Comparison of ENCODE assay signal across 8 mouse cellular contexts in genomic region chr10:79766508-79767325, GRCm38 (mm10). TPM values are rescaled to one million over a fixed set of nuclear protein-coding genes. Genes with fewer than 3 reads are reported as not detected.
DNase-seq lines count a peak whose midpoint lies in the region; ATAC-seq lines count a peak whose summit lies in the region.

Rnf126 (minus strand) TSS chr10:79766952.

- H3K27ac ChIP-seq in heart, embryonic 14.5 days (replicated peaks in 1 of 2; ENCODE audit: control insufficient read depth in 1 of 2, insufficient read depth in 1 of 2, low read depth in 2 of 2, low read length in 2 of 2): peak within 1 kb of the TSS; percentile 83 to 92
- peak within 1 kb of the TSS; percentile 92 for H3K27ac ChIP-seq in liver, embryonic 13.5 days
- H3K27ac ChIP-seq in stomach, embryonic 16.5 days (ENCODE audit: low read length): peak within 1 kb of the TSS; percentile 95

- H3K4me3 ChIP-seq in heart, embryonic 14.5 days (ENCODE audit: control insufficient read depth in 1 of 2, insufficient read depth in 1 of 2, low read depth in 1 of 2, low read length in 2 of 2): peak within 1 kb of the TSS; percentile 90 to 93
- H3K4me3 ChIP-seq in liver, embryonic 13.5 days (replicated peaks): peak within 1 kb of the TSS; percentile 95
- H3K4me3 ChIP-seq in stomach, embryonic 16.5 days (replicated peaks; ENCODE audit: low read length): peak within 1 kb of the TSS; percentile 99

- no peaks in the 10 kb centered on the region for H3K27me3 ChIP-seq in heart, embryonic 14.5 days (ENCODE audit: control insufficient read depth, insufficient read depth, low read length)
- 0 out of 2 replicates have a peak, but pooled peaks cover 6% of the 10 kb centered on the region for H3K27me3 ChIP-seq in liver, embryonic 13.5 days
- no peaks in the 10 kb centered on the region for H3K27me3 ChIP-seq in stomach, embryonic 16.5 days (ENCODE audit: control insufficient read depth, insufficient read depth, low read length)

- peak; percentile 99 for DNase-seq in c-Kit-negative CD71-positive TER-119-positive erythroid progenitor cells, embryonic 14.5 days (ENCODE audit: low read depth, low spot score)
- DNase-seq in fibroblast of lung, adult 2 months (ENCODE audit: low read depth): peak; percentile 99
- DNase-seq in kidney, postnatal 14 days: peak; percentile 100
- peak; percentile 99 for DNase-seq in liver, embryonic 13.5 days
- peak; percentile 100 for DNase-seq in neural tube, embryonic 10.5 days (ENCODE audit: extremely low spot score, low spot score)

- peak within 1 kb of the TSS; percentile 98 for H3K9ac ChIP-seq in heart, embryonic 14.5 days (ENCODE audit: low read length)
- H3K9ac ChIP-seq in liver, embryonic 13.5 days: peak within 1 kb of the TSS; percentile 96
- H3K9ac ChIP-seq in stomach, embryonic 16.5 days (ENCODE audit: low read length): peak within 1 kb of the TSS; percentile 99

- peak; percentile 91 for ATAC-seq in CD4-positive, CD25-positive, alpha-beta regulatory T cell, adult 4 months
- peak; percentile 91 for ATAC-seq in heart, embryonic 14.5 days (ENCODE audit: insufficient number of reproducible peaks, insufficient read depth, low FRiP score, low read depth)
- ATAC-seq in liver, embryonic 13.5 days (ENCODE audit: low read depth): peak; percentile 90
- ATAC-seq in stomach, embryonic 16.5 days (ENCODE audit: insufficient read depth, low FRiP score): peak; percentile 92

- peak within 1 kb of the TSS; percentile 75 for H3K4me2 ChIP-seq in heart, embryonic 14.5 days (ENCODE audit: low read length)
- peak within 1 kb of the TSS; percentile 88 for H3K4me2 ChIP-seq in liver, embryonic 13.5 days
- peak within 1 kb of the TSS; percentile 89 for H3K4me2 ChIP-seq in stomach, embryonic 16.5 days (ENCODE audit: low read depth, low read length)

- peaks cover 11% of the 10 kb centered on the region for H3K36me3 ChIP-seq in heart, embryonic 14.5 days (ENCODE audit: control insufficient read depth, insufficient read depth, low read length)
- H3K36me3 ChIP-seq in liver, embryonic 13.5 days: peaks cover 31% of the 10 kb centered on the region
- no peaks in the 10 kb centered on the region for H3K36me3 ChIP-seq in stomach, embryonic 16.5 days (ENCODE audit: control insufficient read depth, insufficient read depth, low read length)

- under 1% methylated on average over 97 of the region's 101 CpGs for WGBS in heart, embryonic 14.5 days
- under 1% methylated on average over 100 of the region's 101 CpGs for WGBS in liver, embryonic 13.5 days (ENCODE audit: insufficient replicate concordance)
- under 1% methylated on average over 99 of the region's 101 CpGs for whole genome bisulfite sequencing in stomach, embryonic 16.5 days

- no peaks in the 10 kb centered on the region for H3K9me3 ChIP-seq in heart, embryonic 14.5 days (ENCODE audit: control insufficient read depth, low read length)
- H3K9me3 ChIP-seq in liver, embryonic 13.5 days (replicated peaks): no peaks in the 10 kb centered on the region
- H3K9me3 ChIP-seq in stomach, embryonic 16.5 days (replicated peaks; ENCODE audit: control insufficient read depth, low read length): no peaks in the 10 kb centered on the region

- H3K4me1 ChIP-seq in heart, embryonic 14.5 days (ENCODE audit: control insufficient read depth in 2 of 2, insufficient read depth in 2 of 2, low read length in 2 of 2): peaks cover 30 to 46% of the 10 kb centered on the region in 2 experiments
- H3K4me1 ChIP-seq in liver, embryonic 13.5 days (replicated peaks): peaks cover 52% of the 10 kb centered on the region
- H3K4me1 ChIP-seq in stomach, embryonic 16.5 days (ENCODE audit: control insufficient read depth, insufficient read depth, low read length): peaks cover 32% of the 10 kb centered on the region

RNA-seq across cellular contexts. Expression of gene Rnf126, which starts in this region (rescaled TPM):
- polyA plus RNA-seq in CD4-positive, CD25-positive, alpha-beta regulatory T cell, adult 4 months (2017; shearing (Covaris generic)): 1 to 10 TPM; 3.4 to 3.5 TPM
- 54.4 and 62.5 TPM in 2 replicates for polyA plus RNA-seq in heart, embryonic 14.5 days (2014; fragmentation: Nextera tagmentation; extraction: Ambion mirVana)
- 43.7 and 48.5 TPM in 2 replicates for polyA plus RNA-seq in liver, embryonic 13.5 days (2015; fragmentation: Nextera tagmentation; extraction: Ambion mirVana)
- 29.9 and 34.8 TPM in 2 replicates for polyA plus RNA-seq in stomach, embryonic 16.5 days (2015; fragmentation: Nextera tagmentation; extraction: Ambion mirVana)

Comparison
In these comparisons a context has a peak if more than half of its experiments do, and no peak if none do; other contexts are left out.
1. Peak in every context shown above with its lines: DNase-seq, ATAC-seq, H3K4me3 ChIP-seq and H3K27ac ChIP-seq.